Mouse (Mus musculus) liver, adult 2 months (tissue): ENCODE results near the gene Timp3. TPM values are rescaled to one million over a fixed set of nuclear protein-coding genes. Genes with fewer than 3 reads are reported as not detected.

Experiments
- DNase-seq: peaks from one replicate; pipeline ENCODE4 v3.0.0-alpha.2; 2011; ENCODE audit warnings: low read depth, low spot score; ENCODE audit errors: extremely low read depth
- H3K27ac ChIP-seq: fragments of 200-500 bp; replicated peaks from 2 replicates; pipeline ENCODE4 v1.5.1; 2012; ENCODE audit warnings: low read depth, mild to moderate bottlenecking, control low read depth, inconsistent platforms, low read length; ENCODE audit not compliant: insufficient read depth
- H3K27me3 ChIP-seq: fragments of 200-500 bp; 2 replicates; pipeline ENCODE4 v1.6.1; 2012; ENCODE audit warnings: mild to moderate bottlenecking, moderate library complexity, low read length, inconsistent platforms; ENCODE audit not compliant: control insufficient read depth, insufficient read depth
- H3K36me3 ChIP-seq: fragments of 200-500 bp; 2 replicates; pipeline ENCODE4 v1.6.1; 2012; ENCODE audit warnings: low read length, inconsistent platforms; ENCODE audit not compliant: control insufficient read depth, insufficient read depth
- H3K4me1 ChIP-seq: fragments of 200-500 bp; 2 replicates; pipeline ENCODE4 v1.6.1; 2011; ENCODE audit warnings: low read length; ENCODE audit not compliant: control insufficient read depth, insufficient read depth
- H3K4me3 ChIP-seq: fragments of 200-500 bp; 2 replicates; pipeline ENCODE4 v1.5.1; 2011; ENCODE audit warnings: low read depth, mild to moderate bottlenecking, control low read depth, low read length, moderate library complexity; ENCODE audit not compliant: insufficient read depth
- H3K79me2 ChIP-seq: fragments of 200-500 bp; 2 replicates; pipeline ENCODE4 v1.6.1; 2012; ENCODE audit warnings: inconsistent platforms, mild to moderate bottlenecking, low read length, moderate library complexity; ENCODE audit not compliant: control insufficient read depth, insufficient read depth
- H3K9ac ChIP-seq: fragments of 200-500 bp; 2 replicates; pipeline ENCODE4 v1.6.1; 2012; ENCODE audit warnings: low read depth, mild to moderate bottlenecking, control low read depth, inconsistent platforms, low read length
- CTCF ChIP-seq: fragments of 200-500 bp; IDR thresholded peaks from 2 replicates; pipeline ENCODE4 v1.5.1; 2011; ENCODE audit warnings: low read depth, low read length, control low read depth
- POLR2A ChIP-seq: fragments of 200-500 bp; IDR thresholded peaks from 2 replicates; pipeline ENCODE4 v1.6.1; 2011; ENCODE audit warnings: low read length, control low read depth; ENCODE audit not compliant: insufficient read depth; ENCODE audit errors: extremely low read depth
- WGBS: fragments of 180-500 bp; shearing (Covaris S2); methylation state at CpG from one replicate; pipeline ENCODE4 v1.1.7; 2018; 5-methylcytosine and 5-hydroxymethylcytosine counted together
- polyA plus RNA-seq: library from polyadenylated mRNA; depleted of rRNA; stranded (reverse); fragments of >200 nt; gene quantifications from 2 replicates; pipeline ENCODE4 v1.2.3, GENCODE M21; 2012
- total RNA-seq: library from RNA; depleted of rRNA; stranded (reverse); fragments of >200 nt; gene quantifications from 2 replicates; pipeline ENCODE4 v1.2.3, GENCODE M21; 2014

Timp3 gene
- total and polyA plus RNA-seq, 2 experiments: 5.2 to 12.8 TPM

- Histone ChIP-seq H3K36me3 (no peaks in the 10 kb centered on the region), H3K4me1 (no peaks in the 10 kb centered on the region), H3K27ac (no peak overlapping the region), H3K27me3 (no peaks in the 10 kb centered on the region), H3K79me2 (no peaks in the 10 kb centered on the region), H3K9ac (no peak overlapping the region), H3K4me3 (no peak overlapping the region)
- WGBS: 83% methylated on average over 2 of the region's 2 CpGs
- TF ChIP-seq POLR2A (no peak), CTCF (no peak)
- DNase-seq: no peak
Observed at GRCm38 (mm10) chr10:86359208-86359607, 59.0 kb downstream of the Timp3 start.

GRCm38 (mm10) chr10:86359699-86360098, 59.5 kb downstream of the Timp3 start:
- 78% methylated on average over 4 of the region's 4 CpGs for WGBS
- H3K9ac ChIP-seq: no peak overlapping the region
- no peaks in the 10 kb centered on the region for H3K36me3 ChIP-seq
- TF ChIP-seq CTCF: no peak
- TF ChIP-seq POLR2A: no peak
- H3K4me3 ChIP-seq: no peak overlapping the region
- H3K79me2 ChIP-seq: no peaks in the 10 kb centered on the region
- DNase-seq: no peak
- no peaks in the 10 kb centered on the region for H3K27me3 ChIP-seq
- H3K27ac ChIP-seq: no peak overlapping the region
- no peaks in the 10 kb centered on the region for H3K4me1 ChIP-seq

- no peak overlapping the region for H3K9ac ChIP-seq
- H3K4me1 ChIP-seq: no peaks in the 10 kb centered on the region
- 83% methylated on average over 8 of the region's 8 CpGs for WGBS
- TF ChIP-seq POLR2A (no peak), CTCF (no peak)
- no peak for DNase-seq
- H3K36me3 ChIP-seq: no peaks in the 10 kb centered on the region
- H3K27ac ChIP-seq: no peak overlapping the region
- H3K27me3 ChIP-seq: no peaks in the 10 kb centered on the region
- no peak overlapping the region for H3K4me3 ChIP-seq
- H3K79me2 ChIP-seq: no peaks in the 10 kb centered on the region
Observed at GRCm38 (mm10) chr10:86363669-86364309, 63.6 kb downstream of the Timp3 start.

GRCm38 (mm10) chr10:86365632-86366092, 65.5 kb downstream of the Timp3 start:
- H3K27ac ChIP-seq: no peak overlapping the region
- DNase-seq: no peak
- no peaks in the 10 kb centered on the region for H3K36me3 ChIP-seq
- WGBS: 81% methylated on average over 5 of the region's 5 CpGs
- no peak overlapping the region for H3K4me3 ChIP-seq
- TF ChIP-seq POLR2A (no peak), CTCF (no peak)
- no peaks in the 10 kb centered on the region for H3K27me3 ChIP-seq
- H3K79me2 ChIP-seq: no peaks in the 10 kb centered on the region
- no peak overlapping the region for H3K9ac ChIP-seq
- H3K4me1 ChIP-seq: no peaks in the 10 kb centered on the region

DNA sequence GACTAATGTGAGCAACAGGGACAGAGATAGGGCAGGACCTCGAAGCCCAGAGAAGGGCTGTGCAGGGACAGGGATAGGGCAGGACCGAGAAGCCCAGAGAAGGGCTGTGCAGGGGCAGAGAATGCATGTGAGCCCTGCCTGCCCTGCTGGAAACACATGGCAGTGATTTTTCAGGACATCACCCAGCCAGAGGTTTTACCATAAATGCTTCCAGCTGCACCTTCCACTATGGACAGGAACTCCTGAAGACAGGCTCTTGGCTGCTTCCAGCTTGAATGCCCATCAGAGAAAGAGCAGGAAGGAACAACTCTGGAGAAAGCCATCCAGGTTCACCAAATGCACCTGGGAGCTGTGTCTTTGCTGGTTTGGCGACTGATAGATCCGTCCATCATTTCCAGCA, 67.2 kb downstream of the Timp3 start:
- H3K36me3 ChIP-seq: no peaks in the 10 kb centered on the region
- DNase-seq: no peak
- no peaks in the 10 kb centered on the region for H3K27me3 ChIP-seq
- no peak overlapping the region for H3K27ac ChIP-seq
- 80% methylated on average over 4 of the region's 4 CpGs for WGBS
- no peaks in the 10 kb centered on the region for H3K79me2 ChIP-seq
- H3K9ac ChIP-seq: no peak overlapping the region
- no peak overlapping the region for H3K4me3 ChIP-seq
- TF ChIP-seq CTCF: no peak
- TF ChIP-seq POLR2A: no peak
- no peaks in the 10 kb centered on the region for H3K4me1 ChIP-seq

- H3K79me2 ChIP-seq: no peaks in the 10 kb centered on the region
- 88% methylated on average over 12 of the region's 12 CpGs for WGBS
- no peaks in the 10 kb centered on the region for H3K27me3 ChIP-seq
- H3K4me3 ChIP-seq: no peak overlapping the region
- H3K27ac ChIP-seq: no peak overlapping the region
- DNase-seq: no peak
- H3K9ac ChIP-seq: no peak overlapping the region
- TF ChIP-seq POLR2A (no peak), CTCF (no peak)
- no peaks in the 10 kb centered on the region for H3K36me3 ChIP-seq
- no peaks in the 10 kb centered on the region for H3K4me1 ChIP-seq
Observed at GRCm38 (mm10) chr10:86368811-86369210, 68.6 kb downstream of the Timp3 start.
